Mouse (Mus musculus): Measurements from ENCODE around the gene Stk38. TPM values are rescaled to one million over a fixed set of nuclear protein-coding genes. Genes with fewer than 3 reads are reported as not detected.
A peak's percentile ranks its signal among the peaks of the same experiment; 100 is the strongest.
"Not testable (repeated sequence)": the region's sequence is repeated elsewhere in the genome, so short reads cannot be mapped to it uniquely, and the experiment has no call there.

The Stk38 gene
- polyA plus RNA-seq, 1 experiment = 82.8 TPM

DNA sequence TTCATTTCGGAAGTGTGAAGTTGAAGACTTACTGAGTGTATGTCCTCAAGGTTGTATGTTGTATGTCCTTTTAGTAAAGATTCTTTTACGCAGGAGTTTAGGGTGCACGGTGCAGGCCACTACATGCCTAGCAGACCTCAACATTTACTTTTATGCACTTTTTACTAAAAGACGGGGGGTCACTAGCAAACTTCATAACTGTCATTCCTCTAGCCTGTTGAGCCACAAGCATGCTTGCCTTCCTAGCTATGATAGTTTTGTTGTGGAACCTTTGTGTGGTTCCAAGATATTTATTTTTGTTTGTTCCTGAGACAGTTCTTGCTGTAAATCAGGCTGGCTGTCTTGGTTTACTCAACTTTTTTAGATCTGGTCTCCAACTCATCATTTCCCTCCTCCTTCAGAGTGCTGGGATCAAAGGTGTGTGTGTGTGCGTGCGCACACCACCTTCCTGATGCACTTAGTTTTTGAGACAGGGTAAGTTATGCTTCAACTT is 25.8 kb upstream of the Stk38 start:
- Histone ChIP-seq H3K27me3 (ENCODE audit: control insufficient read depth, insufficient read depth, low read length) (no peaks in the 10 kb centered on the region), H3K4me3 (replicated peaks; ENCODE audit: insufficient read depth, low read depth, low read length) (peak overlapping the region; percentile 74), H3K4me1 (ENCODE audit: control insufficient read depth, insufficient read depth, low read length) (peaks cover 2% of the 10 kb centered on the region; the same call in 1 of the 2 replicates), H3K27ac (ENCODE audit: insufficient read depth, low read length) (no peak overlapping the region)
- DNase-seq = no peak
- TF ChIP-seq CTCF (IDR thresholded peaks at IDR 0.05; ENCODE audit: borderline replicate concordance, insufficient read depth, low read depth, low read length) (no peak), POLR2A (IDR thresholded peaks at IDR 0.05; ENCODE audit: borderline replicate concordance, insufficient read depth, low read length) (no peak)
- WGBS = under 1% methylated on average over 6 of the region's 6 CpGs

GRCm38 (mm10) chr17:29032274-29033069 is 24.7 kb upstream of the Stk38 start, which contains the start of gene Srsf3:
Gene Srsf3 (plus strand): TSS chr17:29032628.
- Histone ChIP-seq H3K4me1 (ENCODE audit: control insufficient read depth, insufficient read depth, low read length) (no peaks in the 10 kb centered on the region; the same call in 1 of the 2 replicates), H3K27ac (ENCODE audit: insufficient read depth, low read length) (peak within 1 kb of the TSS; percentile 91), H3K4me3 (replicated peaks; ENCODE audit: insufficient read depth, low read depth, low read length) (peak within 1 kb of the TSS; percentile 74), H3K27me3 (ENCODE audit: control insufficient read depth, insufficient read depth, low read length) (no peaks in the 10 kb centered on the region)
- no peak for TF ChIP-seq CTCF (IDR thresholded peaks at IDR 0.05; ENCODE audit: borderline replicate concordance, insufficient read depth, low read depth, low read length)
- peak; percentile 99; the same call in 1 of the 2 replicates for TF ChIP-seq POLR2A (IDR thresholded peaks at IDR 0.05; ENCODE audit: borderline replicate concordance, insufficient read depth, low read length)
- WGBS = under 1% methylated on average over 76 of the region's 77 CpGs
- peak; percentile 99 for DNase-seq

DNA sequence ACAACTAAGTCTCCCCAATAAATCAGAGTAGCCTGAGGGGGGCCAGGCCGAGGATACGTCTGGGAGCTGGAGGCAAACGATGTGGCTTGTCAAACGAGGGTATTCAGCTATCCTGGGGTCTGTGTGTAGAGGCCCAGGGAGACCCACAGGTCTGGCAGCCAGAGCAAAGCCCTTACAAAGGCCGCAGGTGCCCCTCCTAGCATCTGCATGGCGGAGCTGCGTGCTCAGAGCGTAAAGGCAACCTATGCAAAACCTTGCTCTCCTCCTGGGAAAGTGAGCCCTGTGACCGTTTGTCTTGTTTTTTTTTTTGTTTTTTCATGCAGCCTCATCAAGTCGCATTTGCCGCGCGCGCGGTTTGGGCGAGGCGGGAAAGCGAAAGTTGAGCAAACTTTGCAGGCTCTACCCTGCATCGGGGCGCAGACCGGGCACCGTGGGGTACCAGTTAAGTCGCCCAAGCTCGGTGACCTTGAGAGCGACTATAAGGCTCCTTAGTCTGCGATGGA is 24.0 kb upstream of the Stk38 start:
- Histone ChIP-seq H3K27me3 (ENCODE audit: control insufficient read depth, insufficient read depth, low read length) (no peaks in the 10 kb centered on the region), H3K27ac (ENCODE audit: insufficient read depth, low read length) (peak overlapping the region; percentile 80), H3K4me1 (ENCODE audit: control insufficient read depth, insufficient read depth, low read length) (no peaks in the 10 kb centered on the region), H3K4me3 (replicated peaks; ENCODE audit: insufficient read depth, low read depth, low read length) (peak overlapping the region; percentile 74)
- under 1% methylated on average over 26 of the region's 26 CpGs for WGBS
- TF ChIP-seq CTCF (IDR thresholded peaks at IDR 0.05; ENCODE audit: borderline replicate concordance, insufficient read depth, low read depth, low read length) = no peak
- no peak for TF ChIP-seq POLR2A (IDR thresholded peaks at IDR 0.05; ENCODE audit: borderline replicate concordance, insufficient read depth, low read length)
- peak in 1 of 2 experiments; percentile 47 for DNase-seq

- H3K4me1 ChIP-seq (ENCODE audit: control insufficient read depth, insufficient read depth, low read length); H3K27ac ChIP-seq (ENCODE audit: insufficient read depth, low read length); DNase-seq; H3K27me3 ChIP-seq (ENCODE audit: control insufficient read depth, insufficient read depth, low read length); H3K4me3 ChIP-seq (replicated peaks; ENCODE audit: insufficient read depth, low read depth, low read length): not testable (repeated sequence)
- 68% methylated on average over 7 of the region's 7 CpGs for WGBS
Observed at GRCm38 (mm10) chr17:29031085-29031711, 23.4 kb upstream of the Stk38 start.

DNA sequence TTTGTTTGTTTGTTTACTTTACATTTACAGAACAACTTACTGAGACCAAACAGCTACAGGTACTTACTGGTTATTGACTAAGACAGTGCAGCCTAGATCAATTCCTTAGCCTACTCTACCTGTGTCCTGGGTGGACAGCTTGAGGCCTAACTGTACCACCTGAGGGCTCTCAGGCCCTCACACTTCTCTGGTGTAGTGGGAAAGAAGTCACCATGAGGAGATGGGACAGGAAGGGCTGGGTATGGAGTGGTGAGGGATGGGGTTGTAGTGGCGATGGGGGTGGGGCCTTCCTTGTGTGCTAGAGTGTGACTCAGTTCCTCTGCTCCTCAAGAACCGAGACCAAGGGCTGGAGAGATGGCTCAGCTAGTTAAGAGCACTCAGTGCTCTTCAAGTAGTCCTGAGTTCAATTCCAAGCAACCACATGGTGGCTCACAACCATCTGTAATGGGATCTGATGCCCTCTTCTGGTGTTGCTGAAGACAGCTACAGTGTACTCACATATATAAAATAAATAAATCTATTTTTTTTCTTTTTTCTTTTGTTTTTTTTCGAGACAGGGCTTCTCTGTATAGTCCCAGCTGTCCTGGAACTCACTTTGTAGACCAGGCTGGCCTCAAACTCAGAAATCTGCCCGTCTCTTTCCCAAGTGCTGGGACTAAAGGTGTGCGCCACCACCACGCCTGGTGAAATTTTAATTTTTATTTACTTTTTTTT is 22.7 kb upstream of the Stk38 start:
- WGBS = 91% methylated on average over 6 of the region's 6 CpGs
- H3K4me3 ChIP-seq (replicated peaks; ENCODE audit: insufficient read depth, low read depth, low read length) = no peak overlapping the region
- no peak overlapping the region for H3K27ac ChIP-seq (ENCODE audit: insufficient read depth, low read length)
- TF ChIP-seq CTCF (IDR thresholded peaks at IDR 0.05; ENCODE audit: borderline replicate concordance, insufficient read depth, low read depth, low read length) (no peak), POLR2A (IDR thresholded peaks at IDR 0.05; ENCODE audit: borderline replicate concordance, insufficient read depth, low read length) (no peak)
- no peaks in the 10 kb centered on the region for H3K4me1 ChIP-seq (ENCODE audit: control insufficient read depth, insufficient read depth, low read length)
- DNase-seq = no peak
- no peaks in the 10 kb centered on the region for H3K27me3 ChIP-seq (ENCODE audit: control insufficient read depth, insufficient read depth, low read length)

- 77% methylated on average over 5 of the region's 5 CpGs for WGBS
- Histone ChIP-seq H3K27ac (ENCODE audit: insufficient read depth, low read length) (no peak overlapping the region), H3K4me3 (replicated peaks; ENCODE audit: insufficient read depth, low read depth, low read length) (no peak overlapping the region), H3K4me1 (ENCODE audit: control insufficient read depth, insufficient read depth, low read length) (no peaks in the 10 kb centered on the region), H3K27me3 (ENCODE audit: control insufficient read depth, insufficient read depth, low read length) (no peaks in the 10 kb centered on the region)
- DNase-seq = no peak
- TF ChIP-seq POLR2A (IDR thresholded peaks at IDR 0.05; ENCODE audit: borderline replicate concordance, insufficient read depth, low read length) = no peak
- no peak for TF ChIP-seq CTCF (IDR thresholded peaks at IDR 0.05; ENCODE audit: borderline replicate concordance, insufficient read depth, low read depth, low read length)
Observed at GRCm38 (mm10) chr17:29026652-29027356, 19.0 kb upstream of the Stk38 start.

DNA sequence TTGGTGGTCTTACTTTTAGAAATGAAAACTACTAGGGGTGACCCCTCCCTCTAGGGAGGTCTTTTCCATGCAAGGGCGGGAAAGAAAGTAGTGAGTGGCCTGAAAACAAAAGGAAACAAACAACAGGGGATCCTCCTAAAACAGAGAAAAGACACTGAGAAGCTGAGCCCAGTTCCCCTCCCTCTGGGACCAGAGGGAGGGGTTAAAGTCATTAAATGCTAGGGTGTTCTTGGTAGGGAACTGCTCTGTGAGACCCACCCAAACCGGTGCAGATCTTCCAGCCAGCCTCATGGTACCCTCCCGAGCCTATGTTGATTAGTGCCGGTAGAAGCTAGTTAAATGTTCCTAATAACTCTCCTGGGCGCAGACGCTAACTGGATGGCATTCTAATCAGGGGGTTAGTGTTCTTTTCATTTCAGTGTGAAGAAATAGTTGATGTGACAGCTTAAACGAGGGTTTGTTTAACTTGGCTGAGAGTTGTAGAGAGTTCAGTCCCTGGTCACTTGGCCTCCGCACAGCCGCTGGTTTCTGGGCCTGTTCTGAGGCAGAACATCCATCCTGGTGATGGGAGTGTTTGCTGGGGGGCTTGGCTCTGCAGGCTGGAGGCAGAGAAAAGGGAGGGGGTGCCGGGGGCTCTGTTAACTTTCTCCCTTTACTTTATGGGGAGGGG is 17.2 kb upstream of the Stk38 start:
- 60% methylated on average over 10 of the region's 10 CpGs for WGBS
- H3K27me3 ChIP-seq (ENCODE audit: control insufficient read depth, insufficient read depth, low read length) = no peaks in the 10 kb centered on the region
- no peak for DNase-seq
- no peak overlapping the region for H3K27ac ChIP-seq (ENCODE audit: insufficient read depth, low read length)
- H3K4me1 ChIP-seq (ENCODE audit: control insufficient read depth, insufficient read depth, low read length) = no peaks in the 10 kb centered on the region
- no peak overlapping the region for H3K4me3 ChIP-seq (replicated peaks; ENCODE audit: insufficient read depth, low read depth, low read length)
- TF ChIP-seq POLR2A (IDR thresholded peaks at IDR 0.05; ENCODE audit: borderline replicate concordance, insufficient read depth, low read length) (no peak), CTCF (IDR thresholded peaks at IDR 0.05; ENCODE audit: borderline replicate concordance, insufficient read depth, low read depth, low read length) (no peak)
